In genomic region chr2:157750481-157750880, GRCm38 (mm10) we compare ENCODE assay signal across 13 mouse cellular contexts. TPM values are rescaled to one million over a fixed set of nuclear protein-coding genes. Genes with fewer than 3 reads are reported as not detected.
DNase-seq lines count a peak whose midpoint lies in the region; ATAC-seq and TF ChIP-seq lines count a peak whose summit lies in the region.
"Had no signal": no experiment of that assay in that cellular context is flagged by ENCODE, and none has a peak within 500 bp of the region (broad histone marks: within the 10 kb centered on the region; RNA-seq: fewer than 3 reads in every experiment).

No protein-coding gene starts in this region.

- H3K9ac ChIP-seq in forebrain, embryonic 13.5 days = peak overlapping the region; percentile 18; the same call in 1 of the 2 replicates
- H3K9ac ChIP-seq in hindbrain, postnatal 0 days (replicated peaks; ENCODE audit: low read length) = no peak overlapping the region
- H3K9ac ChIP-seq: neural tube, embryonic 12.5 days had no signal

- peaks cover 47% of the 10 kb centered on the region for H3K4me1 ChIP-seq in heart, embryonic 10.5 days
- H3K4me1 ChIP-seq in forebrain, embryonic 13.5 days = peaks cover 58% of the 10 kb centered on the region
- peaks cover 25% of the 10 kb centered on the region for H3K4me1 ChIP-seq in hindbrain, postnatal 0 days (ENCODE audit: insufficient read depth, low read length)

- H3K27me3 ChIP-seq in heart, embryonic 10.5 days (ENCODE audit: insufficient read depth, poor library complexity, severe bottlenecking) = no peaks in the 10 kb centered on the region
- H3K27me3 ChIP-seq in forebrain, embryonic 13.5 days = no peaks in the 10 kb centered on the region
- H3K27me3 ChIP-seq in hindbrain, postnatal 0 days (ENCODE audit: insufficient read depth, low read length) = no peaks in the 10 kb centered on the region
- H3K27me3 ChIP-seq: neural tube, embryonic 12.5 days had no signal

- no peak overlapping the region for H3K4me3 ChIP-seq in heart, embryonic 10.5 days
- no peak overlapping the region for H3K4me3 ChIP-seq in forebrain, embryonic 13.5 days
- H3K4me3 ChIP-seq in hindbrain, postnatal 0 days (ENCODE audit: low read length) = no peak overlapping the region
- H3K4me3 ChIP-seq: gastrocnemius, adult 2 months; neural tube, embryonic 12.5 days had no signal

- 75% methylated on average over 8 of the region's 8 CpGs for WGBS in heart, embryonic 10.5 days
- 63% methylated on average over 8 of the region's 8 CpGs for WGBS in forebrain, embryonic 13.5 days
- WGBS in hindbrain, postnatal 0 days = 40% methylated on average over 8 of the region's 8 CpGs

- no peak overlapping the region for H3K27ac ChIP-seq in heart, embryonic 10.5 days
- H3K27ac ChIP-seq in forebrain, embryonic 13.5 days = peak overlapping the region; percentile 95
- H3K27ac ChIP-seq in hindbrain, postnatal 0 days = peak overlapping the region; percentile 75; the same call in 1 of the 2 replicates
- H3K27ac ChIP-seq: neural tube, embryonic 12.5 days had no signal

- ATAC-seq in forebrain, embryonic 13.5 days = no peak
- no peak for ATAC-seq in hindbrain, postnatal 0 days

- TF ChIP-seq CTCF in hindbrain, postnatal 0 days (IDR thresholded peaks at IDR 0.05; ENCODE audit: low read depth) = no peak

- no peaks in the 10 kb centered on the region for H3K9me3 ChIP-seq in heart, embryonic 10.5 days
- H3K9me3 ChIP-seq in forebrain, embryonic 13.5 days (replicated peaks) = no peaks in the 10 kb centered on the region
- H3K9me3 ChIP-seq in hindbrain, postnatal 0 days (ENCODE audit: low read length) = no peaks in the 10 kb centered on the region
- H3K9me3 ChIP-seq: neural tube, embryonic 12.5 days had no signal

- no peak overlapping the region for H3K4me2 ChIP-seq in forebrain, embryonic 13.5 days
- no peak overlapping the region for H3K4me2 ChIP-seq in hindbrain, postnatal 0 days (ENCODE audit: low read depth, low read length)
- H3K4me2 ChIP-seq: liver, embryonic 11.5 days; neural tube, embryonic 12.5 days had no signal

- no peaks in the 10 kb centered on the region; the same call in 1 of the 2 replicates for H3K36me3 ChIP-seq in heart, embryonic 10.5 days
- 0 out of 2 replicates have a peak, but pooled peaks cover under 1% of the 10 kb centered on the region for H3K36me3 ChIP-seq in forebrain, embryonic 13.5 days (ENCODE audit: poor library complexity, severe bottlenecking)
- no peaks in the 10 kb centered on the region for H3K36me3 ChIP-seq in hindbrain, postnatal 0 days (ENCODE audit: insufficient read depth, low read length)
- H3K36me3 ChIP-seq: neural tube, embryonic 12.5 days had no signal

- DNase-seq in heart, embryonic 10.5 days (ENCODE audit: low spot score) = peak; percentile 30
- DNase-seq in heart, adult 18-20 months = no peak
- peak; percentile 66 for DNase-seq in brain, adult 2 months (ENCODE audit: low read depth, low spot score)
- DNase-seq in hindbrain, postnatal 0 days (ENCODE audit: low spot score) = peak; percentile 15
- no peak for DNase-seq in adrenal gland, adult 2 months
- DNase-seq in cerebellum, adult 8-10 months = no peak
- DNase-seq: adrenal gland, postnatal 14 days; gastrocnemius, adult 2 months; kidney, postnatal 14 days; lung, adult 2 months had no signal

RNA-seq across cellular contexts. Expression of gene Ctnnbl1, which starts 13.3 kb away (rescaled TPM):
- 42.5 and 59.1 TPM in 2 replicates for polyA plus RNA-seq in heart, embryonic 10.5 days (2016; fragmentation: Nextera tagmentation; extraction: Ambion mirVana)
- 10 to 100 TPM; 11.6 TPM for total RNA-seq in heart, adult 18-20 months (2021)
- 96.6 and 97.1 TPM in 2 replicates for polyA plus RNA-seq in forebrain, embryonic 13.5 days (2015; fragmentation: Nextera tagmentation; extraction: Ambion mirVana)
- 28.7 and 30.3 TPM in 2 replicates for total RNA-seq in hindbrain, postnatal 0 days (2014; rRNA removed)
- polyA plus RNA-seq in hindbrain, postnatal 0 days (2015; fragmentation: Nextera tagmentation; extraction: Ambion mirVana) = 42.7 and 45.4 TPM in 2 replicates
- total RNA-seq in adrenal gland, adult 2 months (2021) = 10 to 100 TPM; 15.6 to 20.4 TPM
- polyA plus RNA-seq in adrenal gland, adult 2 months (2012; rRNA removed) = 12.4 and 13.4 TPM in 2 replicates

Comparison
In these comparisons a context has a peak if more than half of its experiments do, and no peak if none do; other contexts are left out.
1. DNase-seq: peak in heart, embryonic 10.5 days (single experiment), brain, adult 2 months (single experiment) and hindbrain, postnatal 0 days (single experiment); none in heart, adult 18-20 months (0 of 2), adrenal gland, adult 2 months (single experiment) and cerebellum, adult 8-10 months (single experiment).